Mouse (Mus musculus) lung, postnatal 0 days (tissue): ENCODE data around the gene Slc12a6.

Experiments
- CTCF ChIP-seq: IDR thresholded peaks from 2 replicates; pipeline ENCODE4 v1.5.1; 2016; ENCODE audit warnings: antibody characterized with exemption, mild to moderate bottlenecking
- EP300 ChIP-seq: IDR thresholded peaks from 2 replicates; pipeline ENCODE4 v1.6.1; 2016; ENCODE audit warnings: antibody characterized with exemption, mild to moderate bottlenecking, control low read depth

- TF ChIP-seq EP300: no peak
- no peak for TF ChIP-seq CTCF
Measured at GRCm38 (mm10) chr2:112282846-112283245, 17.2 kb downstream of the Slc12a6 start.
